Mouse (Mus musculus): ENCODE data around the gene Ano10.

- TF ChIP-seq POLR2A (IDR thresholded peaks at IDR 0.05; ENCODE audit: borderline replicate concordance, insufficient read depth, low read length) (no peak), CTCF (IDR thresholded peaks at IDR 0.05; ENCODE audit: borderline replicate concordance, insufficient read depth, low read depth, low read length) (no peak)
Observed at GRCm38 (mm10) chr9:122274346-122274745, 19.9 kb downstream of the Ano10 start.

Data from cerebellum, adult 2 months (tissue).